Mouse (Mus musculus) left cerebral cortex, adult 18-20 months (tissue): ENCODE measurements at regions not wholly inside any gene's neighbourhood (a gene's known extent, or its start where the extent isn't known, plus 50 kb on each side); places are given as distances from the start of the nearest gene placed in this dataset.

Experiments
- DNase-seq, 2 experiments: peaks; one replicate each; pipeline ENCODE4 v3.0.0; 2021 to 2022; ENCODE audit warnings: low spot score in 2 of 2, mixed read lengths in 1 of 2

DNA sequence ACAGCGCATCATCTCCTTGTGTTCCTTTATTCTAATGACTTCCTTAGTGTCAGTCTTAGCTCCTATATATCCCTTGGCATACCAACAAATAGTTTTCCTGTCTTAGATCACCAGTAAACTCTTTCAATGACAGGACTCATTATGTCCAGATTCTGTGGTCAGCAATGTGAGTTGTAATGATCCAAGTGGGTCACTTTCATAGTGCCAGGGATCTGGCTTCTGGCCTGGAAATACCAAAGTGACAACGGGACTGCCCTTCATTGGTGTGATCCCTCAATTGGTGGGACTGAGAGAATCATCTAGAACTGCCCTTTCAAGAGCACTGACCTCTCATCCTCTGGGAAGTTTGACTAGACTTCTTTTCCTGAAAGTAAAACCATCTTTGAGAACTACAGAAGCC is 494.7 kb upstream of the A1bg start:
- DNase-seq, result no peak

DNA sequence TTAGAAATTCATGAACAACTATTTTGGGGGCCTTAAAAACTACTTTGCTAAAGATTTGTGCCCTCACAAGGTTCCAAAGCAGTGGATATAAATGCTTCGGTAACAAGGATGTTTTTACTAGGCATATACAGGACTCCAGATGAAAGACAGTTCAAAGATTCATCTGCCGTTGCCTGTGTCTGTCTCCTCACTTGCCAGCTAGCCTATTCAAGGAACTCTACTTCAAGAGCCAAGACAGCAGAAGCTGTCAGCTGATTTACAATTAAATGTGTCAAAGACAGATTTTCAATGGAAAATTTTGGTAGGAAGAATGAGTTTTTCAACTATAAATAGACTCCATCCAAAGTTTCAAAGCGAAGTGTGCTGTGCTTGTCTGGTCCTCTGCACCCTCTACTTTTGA is 494.0 kb upstream of the A1bg start:
- DNase-seq, result no peak

DNA sequence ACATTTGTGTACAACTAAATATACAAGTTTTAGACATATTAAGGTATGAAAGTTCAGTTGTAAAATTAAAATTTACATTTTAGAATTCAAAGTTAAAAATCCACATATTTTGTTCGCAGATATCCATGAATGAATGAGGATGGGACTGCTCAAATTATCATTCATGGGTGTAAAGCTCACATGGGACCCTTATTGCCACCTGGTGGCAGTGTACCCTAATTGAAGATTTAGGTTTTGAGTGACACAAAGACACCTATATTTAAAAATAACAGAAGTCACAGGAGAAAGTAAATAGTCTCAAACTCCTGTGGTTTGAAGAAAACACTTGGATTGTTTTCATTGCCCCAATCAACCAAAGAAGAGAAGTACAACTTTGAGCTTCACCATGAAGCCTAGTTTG is 492.8 kb upstream of the A1bg start:
- DNase-seq, result no peak

DNA sequence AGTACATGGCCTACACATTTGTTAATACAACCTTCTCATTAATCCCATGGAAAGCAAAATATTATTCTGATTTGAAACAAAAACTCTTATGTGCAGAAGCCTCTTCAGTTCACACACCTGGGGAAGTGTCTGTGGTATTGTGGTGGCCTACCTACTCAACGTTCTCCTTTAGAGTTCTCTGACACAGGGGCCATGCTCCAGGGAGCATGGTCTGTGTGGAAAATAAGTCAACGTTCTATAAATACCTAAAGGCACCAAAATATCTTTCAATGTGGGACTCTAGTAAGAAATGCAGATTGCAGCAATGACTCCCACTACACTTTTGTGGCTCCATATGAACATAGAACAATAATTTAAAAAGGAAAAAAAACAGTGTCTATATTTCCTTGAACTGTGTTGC is 489.0 kb upstream of the A1bg start:
- DNase-seq, result no peak

- no peak for DNase-seq
These were observed 488.0 kb upstream of the A1bg start for GRCm38 (mm10) chr15:61410789-61411188.

DNA sequence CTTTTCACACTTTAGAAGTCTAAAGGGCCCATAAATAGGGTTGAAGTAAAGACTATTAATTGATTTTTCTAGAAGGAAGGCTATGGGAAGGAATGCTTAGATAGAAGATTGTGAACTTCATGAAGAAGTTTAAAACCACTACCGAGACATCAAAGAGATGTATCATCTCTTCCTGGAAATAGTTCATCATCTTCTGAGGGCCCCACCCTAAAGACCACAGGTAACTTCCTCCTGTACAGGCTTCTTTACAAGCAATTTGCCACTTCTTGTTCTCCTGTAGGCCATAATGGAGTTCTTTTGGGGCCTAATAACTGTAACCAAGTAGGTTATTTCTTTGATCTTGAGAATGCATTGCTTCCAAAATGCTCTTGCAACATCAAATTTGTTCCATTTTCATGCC is 485.8 kb upstream of the A1bg start:
- DNase-seq, result no peak

GRCm38 (mm10) chr15:61400720-61401119 is 477.9 kb upstream of the A1bg start:
- DNase-seq, result no peak

GRCm38 (mm10) chr15:61399971-61400370 is 477.2 kb upstream of the A1bg start:
- no peak for DNase-seq

- no peak for DNase-seq
These were observed 476.0 kb upstream of the A1bg start for GRCm38 (mm10) chr15:61398829-61399228.

DNA sequence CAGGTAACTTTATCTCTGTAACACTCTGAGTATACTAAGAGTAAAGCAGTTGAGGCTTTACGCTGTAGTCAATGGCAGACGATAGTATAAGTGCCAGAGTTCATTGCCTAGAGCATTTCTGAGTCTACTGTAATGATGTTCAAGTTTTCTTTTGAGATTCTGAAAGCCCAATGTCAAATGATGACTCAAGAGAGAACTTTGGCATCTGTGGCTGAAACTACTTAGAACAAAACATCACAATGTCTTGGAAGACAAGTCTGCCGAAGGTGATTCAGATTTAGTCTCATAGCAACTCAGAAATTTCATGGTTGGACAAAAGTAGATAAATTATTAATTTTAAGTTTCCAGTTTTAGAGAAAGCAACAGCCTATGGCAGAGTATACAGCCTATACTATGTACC is 474.2 kb upstream of the A1bg start:
- DNase-seq, result no peak

- peak in 1 of 2 experiments; percentile 3 for DNase-seq
These were observed 472.5 kb upstream of the A1bg start for GRCm38 (mm10) chr15:61395296-61395826.

DNA sequence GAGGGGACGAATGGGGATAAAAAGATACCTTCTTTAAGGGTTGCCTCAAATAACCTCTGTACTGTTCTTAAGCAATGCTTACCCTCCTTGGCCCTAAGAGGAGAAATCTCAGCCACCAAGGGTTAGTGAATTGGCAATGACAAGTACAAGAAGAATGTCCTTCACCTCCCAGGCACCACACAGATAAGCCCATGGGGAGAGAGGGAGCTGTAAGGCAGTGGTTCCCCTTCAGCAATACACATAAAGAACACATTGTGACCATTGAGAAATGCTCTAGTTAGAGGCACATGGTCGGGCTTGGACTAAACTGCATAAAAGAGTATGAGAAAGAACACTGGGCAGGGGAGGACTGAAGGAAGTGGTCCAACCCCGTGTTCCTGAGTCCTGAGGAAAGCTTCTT is 457.9 kb upstream of the A1bg start:
- DNase-seq, result no peak

DNA sequence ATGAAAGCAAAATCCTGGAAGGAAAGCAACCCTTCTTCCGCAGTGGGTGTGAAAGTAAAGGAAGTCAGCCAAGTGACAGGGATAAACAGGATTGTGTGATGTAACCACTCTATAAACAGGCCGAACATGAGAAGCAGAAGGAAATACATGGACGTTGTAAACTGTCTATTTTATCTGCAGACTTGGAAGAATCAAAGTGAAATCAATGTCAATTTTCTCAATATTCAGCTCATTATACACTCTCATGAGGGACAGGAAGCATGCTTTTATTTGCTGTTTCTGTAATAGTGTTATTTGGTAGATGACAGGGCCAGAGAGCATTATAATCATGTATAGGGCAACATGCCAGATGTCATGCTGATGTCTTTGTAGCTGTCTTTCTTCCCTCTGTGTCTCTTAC is 443.5 kb upstream of the A1bg start:
- DNase-seq, result no peak

DNA sequence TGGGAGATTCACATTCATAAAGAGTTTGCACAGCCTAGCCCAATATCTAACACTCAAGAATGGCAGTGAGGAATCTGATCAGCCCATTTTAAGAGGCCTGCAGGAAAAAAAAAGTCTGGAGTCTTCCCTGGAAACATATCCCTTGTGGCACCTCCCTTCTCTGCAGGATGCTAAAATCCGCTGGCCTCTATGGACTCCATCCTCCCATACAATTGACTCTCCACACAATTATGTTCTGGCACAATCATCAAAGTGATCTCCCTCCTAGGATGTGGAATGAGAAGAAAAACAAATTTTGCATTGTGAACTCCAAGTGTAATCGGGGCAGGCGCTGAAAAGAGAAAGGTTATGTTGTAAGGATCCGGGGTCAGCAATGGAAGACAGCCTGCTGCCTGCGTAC is 442.7 kb upstream of the A1bg start:
- DNase-seq, result no peak

- no peak for DNase-seq
These were observed 441.6 kb upstream of the A1bg start for GRCm38 (mm10) chr15:61364461-61364860.

DNA sequence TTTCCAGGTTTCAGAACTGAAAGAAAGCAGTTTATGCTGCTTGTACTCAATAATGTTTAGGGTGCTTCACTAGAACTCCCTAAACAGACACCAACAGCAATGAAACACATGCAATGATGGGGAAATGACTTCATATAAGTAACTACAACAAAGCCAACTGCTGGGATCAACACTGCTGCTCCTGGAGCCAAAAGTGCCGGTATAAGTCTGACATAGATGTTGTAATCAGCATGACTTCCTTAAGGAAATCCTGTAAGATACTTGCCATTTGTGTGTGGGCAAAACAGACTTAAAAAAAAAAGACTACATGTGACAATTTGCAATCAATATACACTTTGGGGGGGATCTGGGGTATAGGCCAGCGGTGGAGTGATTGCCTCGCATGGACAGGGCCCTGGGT is 438.4 kb upstream of the A1bg start:
- no peak for DNase-seq

GRCm38 (mm10) chr15:61355344-61355743 is 432.5 kb upstream of the A1bg start:
- no peak for DNase-seq

GRCm38 (mm10) chr15:61351729-61352342 is 429.0 kb upstream of the A1bg start:
- no peak for DNase-seq

GRCm38 (mm10) chr15:61345101-61345500 is 422.3 kb upstream of the A1bg start:
- DNase-seq, result no peak

DNA sequence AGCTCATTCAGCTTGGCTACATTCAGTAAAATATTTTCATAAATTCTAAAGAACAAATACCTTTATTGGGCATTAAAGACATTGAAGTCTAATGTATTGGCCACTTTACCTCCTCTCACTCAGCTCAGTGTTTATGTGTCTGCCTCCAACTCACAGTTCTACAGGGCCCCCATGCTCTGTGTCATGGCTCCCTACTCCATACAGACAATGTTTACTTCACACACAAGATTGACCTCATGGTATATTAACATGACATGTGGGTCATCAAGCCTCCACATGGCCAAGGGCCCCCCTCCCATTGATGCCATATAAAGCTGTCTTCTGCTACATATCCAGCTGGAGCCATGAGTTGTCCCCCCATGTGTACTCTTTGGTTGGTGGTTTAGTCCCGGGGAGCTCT is 419.8 kb upstream of the A1bg start:
- no peak for DNase-seq

DNA sequence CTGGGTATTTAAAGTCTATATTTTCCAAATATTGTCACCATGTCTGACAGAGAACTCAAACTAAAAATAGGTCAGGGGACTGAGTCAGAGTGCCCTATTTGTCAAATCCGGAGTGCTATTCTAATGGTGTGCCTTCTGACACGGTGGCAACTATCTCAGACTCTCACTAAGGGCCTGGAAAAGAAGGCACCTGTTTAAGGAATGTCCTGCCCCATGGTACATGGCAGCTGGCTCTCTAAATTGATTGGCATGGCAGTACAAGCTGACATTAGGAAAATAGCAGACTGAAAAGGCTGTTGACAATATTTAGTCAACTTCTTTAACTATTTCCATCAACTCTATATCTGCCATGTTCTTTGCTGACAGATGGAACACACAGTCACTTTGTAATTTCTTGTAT is 405.1 kb upstream of the A1bg start:
- no peak for DNase-seq

GRCm38 (mm10) chr15:61322243-61322642 is 399.4 kb upstream of the A1bg start:
- DNase-seq, result no peak

DNA sequence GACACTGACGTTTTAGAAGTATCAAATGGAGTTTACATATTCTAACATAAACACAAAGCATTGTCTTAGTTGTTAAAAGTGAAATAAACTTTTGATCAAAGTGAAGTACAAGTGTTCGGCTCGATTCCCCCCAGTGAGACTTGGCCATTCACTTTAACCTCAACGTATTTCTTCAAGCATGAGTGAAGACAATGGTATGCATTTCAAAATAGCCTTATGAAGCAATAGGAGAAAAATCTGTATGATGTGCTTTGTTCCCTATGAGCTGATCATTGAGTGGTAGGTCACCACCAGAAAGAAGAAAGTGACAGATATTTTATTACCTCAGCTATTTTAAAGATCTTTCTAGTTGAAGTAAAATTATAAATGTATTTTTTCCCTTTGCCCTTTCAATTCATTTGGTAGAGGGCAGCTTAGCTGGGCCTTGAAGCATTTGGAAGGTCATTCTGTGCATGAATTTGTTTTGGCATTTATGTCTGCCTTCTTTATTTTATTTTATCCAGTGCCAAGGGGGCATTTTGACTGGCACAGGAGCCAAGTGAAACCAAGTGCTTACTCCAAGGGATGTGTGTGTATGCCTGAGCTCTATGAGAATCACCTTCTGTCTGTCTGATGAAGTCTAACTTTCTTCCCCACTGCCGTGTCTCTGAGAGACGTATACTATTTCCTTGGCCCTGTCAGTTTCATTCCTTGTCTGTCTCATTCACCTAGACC is 386.8 kb upstream of the A1bg start:
- no peak for DNase-seq
